Mouse (Mus musculus): ENCODE measurements around the gene Hes3.

Hes3 gene

DNA sequence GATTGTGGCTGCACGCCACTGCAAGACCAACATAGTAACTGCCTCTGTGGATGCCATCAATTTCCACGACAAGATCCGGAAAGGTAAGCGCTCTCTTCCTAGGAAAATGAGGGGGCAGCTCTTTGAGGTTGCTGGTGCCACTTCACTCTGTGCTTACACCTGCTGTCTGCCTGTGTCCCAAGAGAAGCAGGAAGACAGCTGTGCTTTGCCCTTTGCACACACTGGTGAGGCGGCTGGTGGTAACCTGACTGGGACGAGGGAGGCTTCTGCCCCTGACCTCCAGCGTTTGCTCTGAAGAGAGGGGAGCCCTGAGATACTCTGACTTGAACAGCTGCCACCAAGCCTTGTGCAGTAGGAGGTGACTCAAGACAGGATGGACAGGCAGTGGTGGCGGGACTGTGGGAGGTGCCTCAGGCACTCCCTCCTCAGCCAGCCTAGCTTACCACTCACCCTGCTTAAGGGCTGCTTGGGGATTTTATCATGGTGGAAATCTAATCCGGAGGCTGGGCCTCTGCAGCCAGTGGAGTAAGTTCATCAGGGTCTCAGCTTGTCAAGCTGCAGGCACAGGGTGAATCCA lies 38.2 kb downstream of the Hes3 start:
- DNase-seq (ENCODE audit: low spot score), result no peak

- DNase-seq (ENCODE audit: low spot score), result no peak
These were observed 40.8 kb downstream of the Hes3 start for GRCm38 (mm10) chr4:152250615-152251014.

GRCm38 (mm10) chr4:152247195-152247594 lies 44.3 kb downstream of the Hes3 start:
- no peak for DNase-seq (ENCODE audit: low spot score)

- DNase-seq (ENCODE audit: low spot score), result no peak
These were observed 45.5 kb downstream of the Hes3 start for GRCm38 (mm10) chr4:152246011-152246410.

DNA sequence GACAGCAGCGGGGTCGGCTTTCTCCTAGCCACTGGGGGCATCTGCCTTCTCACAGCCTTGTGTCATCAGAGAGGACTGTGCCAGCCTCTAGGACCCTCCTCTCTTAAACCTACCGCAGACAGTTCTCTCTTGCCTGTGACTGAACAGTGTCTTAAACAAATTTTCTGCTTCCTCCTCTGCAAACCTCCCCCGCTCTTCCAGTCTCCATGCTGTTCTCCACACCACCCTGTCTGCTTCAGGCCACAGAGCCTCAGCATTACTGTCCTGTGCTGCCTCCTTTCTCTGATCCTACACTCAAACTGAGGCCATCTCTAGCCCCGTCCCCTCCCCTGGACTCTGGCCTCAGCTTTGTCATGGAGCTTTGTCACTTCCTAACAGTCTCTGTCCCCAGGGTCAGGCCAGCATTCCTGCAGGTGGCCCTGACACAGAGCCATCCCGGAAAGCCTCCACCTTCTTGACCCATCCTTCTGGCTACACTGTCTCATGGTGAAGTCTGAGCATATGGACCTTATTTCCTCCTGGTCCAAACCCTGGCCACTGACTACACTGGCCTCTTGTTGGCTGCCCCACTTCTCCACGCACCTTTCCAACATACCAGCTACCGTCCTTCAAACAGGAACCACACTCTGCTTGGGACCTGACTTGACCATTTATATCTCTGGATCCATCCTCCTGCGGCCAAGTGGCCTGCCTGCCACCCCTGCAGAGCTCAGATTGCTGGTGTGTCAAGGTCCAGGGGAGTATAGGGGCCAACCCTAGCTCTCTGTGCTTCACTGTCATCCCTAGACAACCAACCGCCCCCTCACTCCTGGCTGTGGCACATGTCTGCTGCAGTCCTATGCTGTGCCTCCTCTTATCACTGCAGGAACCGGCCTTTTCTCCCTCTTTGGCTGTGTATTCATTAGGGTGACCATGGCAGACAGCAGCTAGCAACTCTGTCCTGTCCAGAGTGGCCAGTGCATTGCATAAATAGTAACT lies 46.6 kb downstream of the Hes3 start:
- DNase-seq (ENCODE audit: low spot score), result no peak

DNA sequence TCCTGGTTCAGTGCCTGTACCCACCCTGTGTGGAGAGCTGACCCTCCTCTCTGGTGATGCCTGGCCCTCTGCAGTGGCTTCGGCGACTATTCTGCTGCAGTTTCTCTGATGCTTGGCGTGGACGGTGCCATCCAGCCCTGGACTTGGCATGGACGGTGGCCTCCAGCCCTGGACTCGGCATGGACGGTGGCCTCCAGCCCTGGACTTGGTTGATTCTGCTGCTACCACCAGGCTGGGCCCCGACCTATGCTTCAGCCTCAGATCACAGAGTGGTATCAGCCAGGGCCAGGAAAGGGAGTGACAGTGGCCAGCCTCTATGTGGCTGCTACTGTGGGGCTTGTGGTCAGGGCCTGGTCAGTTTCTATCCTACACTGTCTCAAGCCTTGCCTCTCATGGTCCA lies 47.5 kb downstream of the Hes3 start:
- DNase-seq (ENCODE audit: low spot score), result no peak

GRCm38 (mm10) chr4:152243241-152243891 lies 48.1 kb downstream of the Hes3 start:
- DNase-seq (ENCODE audit: low spot score), result no peak

DNA sequence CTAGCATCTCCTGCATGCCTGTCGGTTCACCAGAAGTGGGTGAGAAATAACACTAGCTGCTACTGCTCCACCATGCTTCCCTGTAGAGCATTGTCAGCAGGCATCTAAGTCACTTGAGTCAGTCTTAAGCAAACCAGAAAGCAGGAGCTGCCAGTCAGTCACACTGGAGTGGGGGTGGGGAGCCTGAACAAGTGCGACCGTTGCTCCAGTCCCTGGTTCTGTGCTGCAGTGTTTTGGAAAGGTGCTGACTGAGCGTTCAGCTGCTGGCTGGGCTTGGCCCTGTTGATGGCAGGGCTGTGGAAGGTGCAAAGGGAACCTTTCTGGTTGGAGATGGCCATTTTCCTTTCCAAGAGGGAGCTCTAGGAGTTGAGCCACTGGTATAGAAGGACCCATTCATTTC lies 51.5 kb downstream of the Hes3 start:
- DNase-seq (ENCODE audit: low spot score), result no peak

All from embryo, embryonic 10 days (tissue).